Mouse (Mus musculus) lung, postnatal 0 days (tissue): ENCODE results near the gene Adh4.

Source experiments
- CTCF ChIP-seq: IDR thresholded peaks from 2 replicates; pipeline ENCODE4 v1.5.1; 2016; ENCODE audit warnings: antibody characterized with exemption, mild to moderate bottlenecking
- EP300 ChIP-seq: IDR thresholded peaks from 2 replicates; pipeline ENCODE4 v1.6.1; 2016; ENCODE audit warnings: antibody characterized with exemption, mild to moderate bottlenecking, control low read depth

- TF ChIP-seq CTCF (no peak), EP300 (no peak)
These were observed 36.9 kb downstream of the Adh4 start for GRCm38 (mm10) chr3:138452169-138452568.
